Mouse (Mus musculus) embryonic fibroblast, embryonic 13.5 days (primary cell): ENCODE results near the gene Tspyl1. TPM values are rescaled to one million over a fixed set of nuclear protein-coding genes. Genes with fewer than 3 reads are reported as not detected.

ENCODE experiments used
- H3K27ac ChIP-seq: 2 replicates; pipeline ENCODE4 v1.5.1; 2012; ENCODE audit warnings: low read length, control low read depth, inconsistent platforms; ENCODE audit not compliant: insufficient read depth
- H3K4me1 ChIP-seq: 2 replicates; pipeline ENCODE4 v1.6.1; 2011; ENCODE audit warnings: low read length; ENCODE audit not compliant: control insufficient read depth, insufficient read depth
- H3K4me3 ChIP-seq: 2 replicates; pipeline ENCODE4 v1.5.1; 2011; ENCODE audit warnings: mild to moderate bottlenecking, control low read depth, low read length; ENCODE audit not compliant: insufficient read depth
- CTCF ChIP-seq: IDR thresholded peaks from 2 replicates; pipeline ENCODE4 v1.5.1; 2011; ENCODE audit warnings: mild to moderate bottlenecking, control low read depth, low read length, moderate library complexity, borderline replicate concordance; ENCODE audit not compliant: insufficient read depth
- POLR2A ChIP-seq: IDR thresholded peaks from 2 replicates; pipeline ENCODE4 v1.6.1; 2011; ENCODE audit warnings: low read depth, mild to moderate bottlenecking, control low read depth, low read length, moderate library complexity
- polyA plus RNA-seq: library from polyadenylated mRNA; stranded (reverse); fragments of >200 nt; gene quantifications from 2 replicates; pipeline ENCODE4 v1.2.4, GENCODE M21; 2011; ENCODE audit warnings: low read depth; ENCODE audit not compliant: missing spikeins, insufficient read length

The Tspyl1 gene
- polyA plus RNA-seq, 1 experiment: 62.7 TPM

- TF ChIP-seq POLR2A: no peak
- TF ChIP-seq CTCF: no peak
- Histone ChIP-seq H3K27ac (no peak overlapping the region), H3K4me1 (no peaks in the 10 kb centered on the region), H3K4me3 (no peak overlapping the region)
These were observed 16.9 kb upstream of the Tspyl1 start for GRCm38 (mm10) chr10:34265106-34265505.

- no peak overlapping the region for H3K27ac ChIP-seq
- no peak for TF ChIP-seq CTCF
- TF ChIP-seq POLR2A: no peak
- H3K4me3 ChIP-seq: no peak overlapping the region
- no peaks in the 10 kb centered on the region for H3K4me1 ChIP-seq
These were observed 14.5 kb upstream of the Tspyl1 start for GRCm38 (mm10) chr10:34267312-34268070.

GRCm38 (mm10) chr10:34271681-34272080 is 10.3 kb upstream of the Tspyl1 start:
- TF ChIP-seq POLR2A (no peak), CTCF (no peak)
- Histone ChIP-seq H3K4me3 (no peak overlapping the region), H3K4me1 (no peaks in the 10 kb centered on the region), H3K27ac (no peak overlapping the region; the same call in 1 of the 2 replicates)

- H3K4me3 ChIP-seq: no peak overlapping the region
- TF ChIP-seq CTCF (no peak), POLR2A (no peak)
- H3K27ac ChIP-seq: no peak overlapping the region
- H3K4me1 ChIP-seq: no peaks in the 10 kb centered on the region; the same call in 1 of the 2 replicates
These were observed 1.3 kb upstream of the Tspyl1 start for GRCm38 (mm10) chr10:34280591-34281175.

- Histone ChIP-seq H3K27ac (peak overlapping the region; percentile 63), H3K4me3 (peak overlapping the region; percentile 69), H3K4me1 (no peaks in the 10 kb centered on the region; the same call in 1 of the 2 replicates)
- TF ChIP-seq CTCF (no peak), POLR2A (no peak)
These were observed 604 bp upstream of the Tspyl1 start for GRCm38 (mm10) chr10:34281211-34281961.

- Histone ChIP-seq H3K4me1 (no peaks in the 10 kb centered on the region; the same call in 1 of the 2 replicates), H3K27ac (peak overlapping the region; percentile 33), H3K4me3 (peak overlapping the region; percentile 69)
- TF ChIP-seq POLR2A (no peak), CTCF (no peak)
These were observed 639 bp downstream of the Tspyl1 start for GRCm38 (mm10) chr10:34282420-34283238.

- no peak overlapping the region for H3K27ac ChIP-seq
- no peaks in the 10 kb centered on the region for H3K4me1 ChIP-seq
- peak overlapping the region; percentile 57 for H3K4me3 ChIP-seq
- TF ChIP-seq CTCF (no peak), POLR2A (no peak)
These were observed 14.9 kb downstream of the Tspyl1 start for GRCm38 (mm10) chr10:34296911-34297298.

GRCm38 (mm10) chr10:34297299-34297979 is 15.4 kb downstream of the Tspyl1 start, which contains the start of gene Tspyl4:
Gene Tspyl4 (plus strand): TSS chr10:34297442.
- Histone ChIP-seq H3K4me1 (no peaks in the 10 kb centered on the region), H3K4me3 (peak within 1 kb of the TSS; percentile 65), H3K27ac (no peak within 1 kb of the TSS; the same call in 1 of the 2 replicates)
- TF ChIP-seq CTCF (no peak), POLR2A (peak; percentile 81)
